Mouse (Mus musculus) heart, embryonic 14.5 days (tissue): Measurements from ENCODE around the gene Sarnp. TPM values are rescaled to one million over a fixed set of nuclear protein-coding genes. Genes with fewer than 3 reads are reported as not detected.

Experiments used
- ATAC-seq: fragments of 200-750 bp; cut with Nextera tagmentation; 2 replicates; pipeline ENCODE4 v1.8.0; 2017; ENCODE audit warnings: low read depth, moderate TSS enrichment; ENCODE audit not compliant: insufficient number of reproducible peaks, insufficient read depth, low FRiP score
- H3K27ac ChIP-seq, 2 experiments: fragments of 200-500 bp in 1 of 2; fragments of 300-500 bp in 1 of 2; sonication (generic) in 1 of 2; replicated peaks in 1 of 2; 2 replicates each; pipeline ENCODE4 v1.5.1; 2012 to 2014; ENCODE audit warnings: low read depth in 2 of 2, low read length in 2 of 2, control low read depth in 1 of 2, mild to moderate bottlenecking in 1 of 2, mixed read lengths in 1 of 2; ENCODE audit not compliant: control insufficient read depth in 1 of 2, insufficient read depth in 1 of 2
- H3K27me3 ChIP-seq: fragments of 300-500 bp; sonication (generic); 2 replicates; pipeline ENCODE4 v1.6.1; 2014; ENCODE audit warnings: mild to moderate bottlenecking, low read length, control low read depth; ENCODE audit not compliant: control insufficient read depth, insufficient read depth
- H3K36me3 ChIP-seq: fragments of 300-500 bp; sonication (generic); 2 replicates; pipeline ENCODE4 v1.6.1; 2014; ENCODE audit warnings: mild to moderate bottlenecking, control low read depth, low read length, mixed read lengths; ENCODE audit not compliant: control insufficient read depth, insufficient read depth
- H3K4me1 ChIP-seq, 2 experiments: fragments of 200-500 bp in 1 of 2; fragments of 300-500 bp in 1 of 2; sonication (generic) in 1 of 2; 2 replicates each; pipeline ENCODE4 v1.6.1; 2012 to 2014; ENCODE audit warnings: low read length in 2 of 2, control low read depth in 1 of 2, mixed read lengths in 1 of 2; ENCODE audit not compliant: control insufficient read depth in 2 of 2, insufficient read depth in 2 of 2
- H3K4me2 ChIP-seq: fragments of 300-500 bp; sonication (generic); 2 replicates; pipeline ENCODE4 v1.6.1; 2014; ENCODE audit warnings: mild to moderate bottlenecking, low read length
- H3K4me3 ChIP-seq, 2 experiments: fragments of 200-500 bp in 1 of 2; fragments of 300-500 bp in 1 of 2; sonication (generic) in 1 of 2; 2 replicates each; pipeline ENCODE4 v1.5.1; 2012 to 2014; ENCODE audit warnings: low read length in 2 of 2, mild to moderate bottlenecking in 2 of 2, control low read depth in 1 of 2, low read depth in 1 of 2, moderate library complexity in 1 of 2; ENCODE audit not compliant: control insufficient read depth in 1 of 2, insufficient read depth in 1 of 2
- H3K9ac ChIP-seq: fragments of 300-500 bp; sonication (generic); 2 replicates; pipeline ENCODE4 v1.6.1; 2014; ENCODE audit warnings: mild to moderate bottlenecking, low read length
- H3K9me3 ChIP-seq: fragments of 300-500 bp; sonication (generic); 2 replicates; pipeline ENCODE4 v1.6.1; 2016; ENCODE audit warnings: low read length, control low read depth; ENCODE audit not compliant: control insufficient read depth
- WGBS: fragments of 180-500 bp; shearing (Covaris S2); extraction: QIAGEN DNeasy Blood & Tissue Kit; methylation state at CpG from one replicate; pipeline ENCODE4 v1.1.7; 2014; 5-methylcytosine and 5-hydroxymethylcytosine counted together
- polyA plus RNA-seq: library from polyadenylated mRNA; unstranded; fragments of >200 nt; fragmentation: Nextera tagmentation; extraction: Ambion mirVana; gene quantifications from 2 replicates; pipeline ENCODE4 v1.2.1, GENCODE M21; 2014

Sarnp gene
- polyA plus RNA-seq, 1 experiment from 2014 or later, result 168 TPM

DNA sequence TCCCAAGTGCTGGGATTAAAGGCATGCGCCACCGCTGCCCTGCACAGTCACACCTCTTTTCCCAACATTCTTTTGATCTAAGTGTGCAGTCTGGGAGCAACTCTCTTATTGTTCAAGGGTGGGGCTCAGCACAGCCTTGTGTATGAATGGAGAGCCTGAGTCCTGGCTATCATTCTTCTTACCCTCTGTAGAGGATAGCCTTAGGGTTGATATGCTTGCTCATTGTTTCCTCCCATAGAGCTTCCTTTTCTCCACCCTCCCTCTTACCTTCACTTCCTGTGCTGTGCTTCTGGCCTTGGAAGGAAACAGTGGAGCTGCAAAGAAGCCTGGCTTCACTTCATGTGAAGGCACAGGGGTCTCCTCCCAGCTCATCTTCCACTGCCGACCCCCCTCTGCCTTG, 83.6 kb downstream of the Sarnp start, which contains the start of gene Cd63:
Gene Cd63 (plus strand): TSS at position 292 of the 400 bp plus-strand sequence.
- no peak within 1 kb of the TSS for H3K4me2 ChIP-seq
- no peak within 1 kb of the TSS for H3K4me3 ChIP-seq
- peaks cover 9% of the 10 kb centered on the region for H3K27me3 ChIP-seq
- H3K27ac ChIP-seq, result no peak within 1 kb of the TSS
- no peaks in the 10 kb centered on the region for H3K9me3 ChIP-seq
- no peaks in the 10 kb centered on the region for H3K36me3 ChIP-seq
- whole genome bisulfite sequencing, result 82% methylated on average over 3 of the region's 3 CpGs
- H3K9ac ChIP-seq, result no peak within 1 kb of the TSS
- ATAC-seq, result no peak
- H3K4me1 ChIP-seq, result peaks cover 5 to 7% of the 10 kb centered on the region in 2 experiments; a peak in 3 of 4 replicates

DNA sequence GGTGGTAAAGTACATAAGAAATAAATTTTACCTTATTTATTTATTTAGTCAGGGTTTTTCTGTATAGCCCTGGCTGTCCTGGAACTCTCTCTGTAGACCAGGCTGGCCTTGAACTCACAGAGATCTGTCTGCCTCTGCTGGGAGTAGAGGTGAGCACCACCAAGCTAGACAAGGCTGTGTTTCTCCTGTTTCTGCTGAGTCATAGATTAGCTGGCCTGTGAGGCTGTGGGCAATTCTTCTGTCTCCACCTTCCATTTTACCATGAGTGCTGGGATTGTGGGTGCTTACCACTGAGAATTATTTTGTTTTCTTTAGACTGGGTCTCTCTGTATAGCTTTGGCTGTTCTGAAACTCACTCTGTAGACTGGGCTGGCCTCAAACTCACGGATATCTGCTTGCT, 84.3 kb downstream of the Sarnp start:
- Histone ChIP-seq H3K9me3 (no peaks in the 10 kb centered on the region), H3K36me3 (no peaks in the 10 kb centered on the region), H3K27ac (no peak overlapping the region), H3K4me1 (peaks cover 0 to under 1% of the 10 kb centered on the region in 2 experiments; a peak in 1 of 4 replicates), H3K4me2 (no peak overlapping the region), H3K27me3 (peaks cover 5% of the 10 kb centered on the region), H3K9ac (no peak overlapping the region), H3K4me3 (no peak overlapping the region)
- WGBS, result 67% methylated on average over 1 of the region's 1 CpGs
- ATAC-seq, result no peak

DNA sequence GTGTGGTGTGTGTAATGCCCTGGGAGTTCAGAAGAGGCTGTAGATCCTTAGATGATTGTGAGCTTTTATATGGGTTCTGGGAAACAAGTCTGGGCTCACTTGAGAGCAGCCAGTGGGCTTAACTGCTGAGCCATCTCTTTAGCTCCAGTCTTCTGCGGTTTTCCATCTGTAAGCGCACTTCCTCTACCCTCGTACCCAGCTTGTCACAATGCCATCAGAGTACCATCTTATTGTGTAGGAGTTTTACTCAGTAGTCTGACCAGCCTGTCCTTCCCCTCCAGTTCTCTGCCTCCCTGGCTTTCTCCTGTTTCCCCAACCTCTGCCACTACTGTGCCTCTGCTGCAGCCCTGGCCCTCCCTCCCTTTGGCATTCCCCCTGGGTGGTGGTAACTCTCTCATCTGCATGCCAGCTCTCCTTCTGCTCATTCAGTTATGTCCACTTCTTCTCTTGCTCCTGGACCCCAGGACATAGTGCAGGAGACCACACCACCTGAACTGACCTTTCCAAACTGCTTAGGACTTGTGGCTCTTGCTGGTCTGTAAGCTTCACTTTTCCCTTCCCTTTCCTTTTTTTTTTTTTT, 85.4 kb downstream of the Sarnp start:
- no peak overlapping the region for H3K9ac ChIP-seq
- H3K4me2 ChIP-seq, result no peak overlapping the region
- no peaks in the 10 kb centered on the region for H3K9me3 ChIP-seq
- no peak overlapping the region for H3K27ac ChIP-seq
- H3K4me1 ChIP-seq, result no peaks in the 10 kb centered on the region
- H3K27me3 ChIP-seq, result no peaks in the 10 kb centered on the region
- no peak overlapping the region for H3K4me3 ChIP-seq
- ATAC-seq, result no peak
- WGBS, result 67% methylated on average over 3 of the region's 3 CpGs
- H3K36me3 ChIP-seq, result no peaks in the 10 kb centered on the region

DNA sequence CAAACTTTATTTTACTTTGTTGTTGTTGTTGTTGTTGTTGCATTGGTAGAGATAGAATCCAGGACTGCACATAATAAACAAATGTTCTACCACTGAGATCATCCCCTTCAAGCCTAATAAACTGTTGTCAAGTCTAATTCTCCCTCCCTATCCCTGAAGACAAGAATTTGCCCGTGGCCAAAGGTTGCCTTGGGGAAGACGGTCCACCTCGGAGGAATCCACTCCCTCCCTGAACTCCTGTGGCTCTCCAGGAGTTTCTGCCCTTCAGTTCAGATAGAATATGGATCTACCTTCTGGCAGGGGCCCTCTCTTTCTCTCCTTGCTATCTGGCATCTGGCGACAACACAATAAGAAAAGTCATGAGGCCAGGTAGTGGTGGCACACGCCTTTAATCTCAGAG, 87.7 kb downstream of the Sarnp start:
- H3K27me3 ChIP-seq, result no peaks in the 10 kb centered on the region
- H3K9me3 ChIP-seq, result no peaks in the 10 kb centered on the region
- no peak overlapping the region for H3K27ac ChIP-seq
- no peak overlapping the region for H3K4me2 ChIP-seq
- no peak overlapping the region for H3K4me3 ChIP-seq
- no peak for ATAC-seq
- WGBS, result 72% methylated on average over 5 of the region's 5 CpGs
- H3K36me3 ChIP-seq, result no peaks in the 10 kb centered on the region
- H3K9ac ChIP-seq, result no peak overlapping the region
- H3K4me1 ChIP-seq, result peaks cover 5 to 6% of the 10 kb centered on the region in 2 experiments

DNA sequence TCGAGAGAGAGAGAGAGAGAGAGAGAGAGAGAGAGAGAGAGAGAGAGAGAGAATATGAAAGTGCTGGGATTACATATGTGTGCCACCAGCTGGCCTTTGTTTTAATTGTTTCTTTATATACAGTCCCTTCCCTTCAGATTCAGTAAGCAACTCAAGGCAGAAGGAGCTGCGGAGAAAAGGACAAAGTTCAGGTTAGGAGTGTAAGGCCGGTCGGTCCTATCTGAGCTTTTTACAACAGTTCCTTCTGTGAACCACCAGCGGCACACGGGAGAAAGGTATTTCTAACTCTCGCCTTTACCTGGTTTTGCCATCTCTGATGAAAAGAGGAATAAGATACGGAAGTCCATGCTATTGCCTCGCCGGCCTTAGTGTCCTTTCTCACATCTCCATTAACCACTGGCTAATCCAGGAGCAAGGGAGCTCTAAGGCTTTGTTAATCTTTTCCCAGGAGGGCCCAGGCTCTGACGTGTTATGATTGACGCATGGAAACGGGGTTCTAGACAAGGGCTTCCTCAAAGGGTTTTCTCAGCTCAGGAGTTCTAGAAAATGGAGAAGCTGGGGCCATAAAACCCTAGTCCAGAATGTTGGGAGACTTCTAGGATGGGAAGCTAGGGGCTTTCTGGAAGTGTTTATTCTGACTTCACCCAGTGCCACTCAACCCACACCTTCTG, 91.8 kb downstream of the Sarnp start:
- Histone ChIP-seq H3K36me3 (peaks cover 26% of the 10 kb centered on the region), H3K9me3 (no peaks in the 10 kb centered on the region), H3K4me3 (peak overlapping the region; percentile 92), H3K27me3 (no peaks in the 10 kb centered on the region), H3K9ac (peak overlapping the region; percentile 99), H3K27ac (peak overlapping the region; percentile 82 to 94), H3K4me2 (peak overlapping the region; percentile 80), H3K4me1 (peaks cover 11 to 27% of the 10 kb centered on the region in 2 experiments)
- ATAC-seq, result no peak
- WGBS, result 64% methylated on average over 13 of the region's 13 CpGs

DNA sequence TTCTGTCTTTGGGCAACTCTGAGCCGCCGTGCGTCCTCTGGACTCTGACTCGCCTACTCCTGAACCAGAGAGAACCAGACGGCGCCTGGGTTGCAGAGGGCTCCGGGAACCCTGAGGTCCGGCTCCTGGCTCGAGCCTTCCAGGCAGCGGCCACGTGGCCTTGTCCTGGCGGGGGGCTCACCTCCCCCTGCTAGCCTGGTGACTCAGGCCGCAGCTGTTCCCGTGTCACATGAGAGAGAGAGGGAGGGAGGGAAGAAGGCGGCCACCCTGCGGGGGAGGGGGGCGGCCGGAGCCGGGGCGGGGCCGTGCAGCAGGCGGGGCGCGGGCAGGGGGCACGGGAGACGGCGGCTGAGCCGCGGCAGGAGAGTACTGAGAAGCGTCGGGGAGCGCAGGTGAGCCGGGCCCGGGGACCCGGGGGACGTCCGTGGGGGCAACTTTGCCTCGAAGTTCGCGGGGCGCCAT, 92.5 kb downstream of the Sarnp start:
- peak overlapping the region; percentile 80 for H3K4me2 ChIP-seq
- H3K4me1 ChIP-seq, result peaks cover 11 to 29% of the 10 kb centered on the region in 2 experiments
- no peaks in the 10 kb centered on the region for H3K27me3 ChIP-seq
- no peaks in the 10 kb centered on the region for H3K9me3 ChIP-seq
- peak; percentile 89 for ATAC-seq
- H3K9ac ChIP-seq, result peak overlapping the region; percentile 99
- under 1% methylated on average over 36 of the region's 41 CpGs for WGBS
- peaks cover 32% of the 10 kb centered on the region for H3K36me3 ChIP-seq
- peak overlapping the region; percentile 82 to 94 for H3K27ac ChIP-seq
- H3K4me3 ChIP-seq, result peak overlapping the region; percentile 92

DNA sequence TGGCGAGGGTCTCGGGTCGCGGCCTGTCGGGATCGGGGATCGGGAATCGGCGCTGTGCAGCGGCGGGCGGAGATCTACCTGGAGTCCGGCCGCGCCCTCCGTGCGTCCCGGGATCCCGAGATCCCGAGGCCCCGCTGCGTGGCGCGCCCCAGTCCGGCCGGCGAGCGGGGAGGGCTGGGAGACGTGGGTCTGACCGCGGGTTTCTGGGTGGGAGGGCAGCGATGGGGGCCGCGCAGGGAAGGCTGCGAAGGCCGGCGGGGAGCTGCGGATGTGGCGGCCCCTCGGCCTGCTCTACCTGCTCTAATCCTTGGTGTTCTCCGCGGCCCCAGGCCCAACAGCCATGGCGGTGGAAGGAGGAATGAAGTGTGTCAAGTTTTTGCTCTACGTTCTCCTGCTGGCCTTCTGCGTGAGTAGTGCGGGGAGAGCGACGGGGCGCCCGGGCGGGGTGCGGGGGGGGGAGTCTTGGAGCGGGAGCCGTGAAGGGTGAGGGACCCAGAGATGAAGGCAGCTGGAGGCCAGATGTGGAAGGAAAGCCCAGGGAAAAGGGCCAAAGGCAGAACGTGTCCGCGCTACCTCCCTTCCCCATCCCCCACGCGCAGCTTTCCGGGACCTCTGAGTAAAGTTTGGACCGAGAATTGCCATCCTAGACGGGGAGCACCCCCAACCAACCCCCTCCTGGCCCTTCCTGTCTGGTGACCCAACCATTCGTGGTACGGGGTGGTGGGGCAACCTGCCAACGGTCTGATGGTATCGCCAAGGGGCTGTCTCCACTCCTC, 93.1 kb downstream of the Sarnp start:
- peak overlapping the region; percentile 99 for H3K9ac ChIP-seq
- WGBS, result 1% methylated on average over 65 of the region's 66 CpGs
- ATAC-seq, result peak; percentile 31
- peaks cover 39% of the 10 kb centered on the region for H3K36me3 ChIP-seq
- peak overlapping the region; percentile 92 for H3K4me3 ChIP-seq
- no peaks in the 10 kb centered on the region for H3K9me3 ChIP-seq
- peaks cover 11 to 29% of the 10 kb centered on the region in 2 experiments for H3K4me1 ChIP-seq
- H3K4me2 ChIP-seq, result peak overlapping the region; percentile 80
- no peaks in the 10 kb centered on the region for H3K27me3 ChIP-seq
- H3K27ac ChIP-seq, result peak overlapping the region; percentile 61 to 94
